Comparison of ENCODE assay signal across 22 mouse cellular contexts in genomic region chr15:11841828-11842227, GRCm38 (mm10).
DNase-seq lines count a peak whose midpoint lies in the region; ATAC-seq lines count a peak whose summit lies in the region.
"Had no signal": no experiment of that assay in that cellular context is flagged by ENCODE, and none has a peak within 500 bp of the region (broad histone marks: within the 10 kb centered on the region; RNA-seq: fewer than 3 reads in every experiment).

No protein-coding gene starts in this region.

- H3K36me3 ChIP-seq in embryonic facial prominence, embryonic 11.5 days (replicated peaks; ENCODE audit: control insufficient read depth, insufficient read depth, low read depth, low read length), result no peaks in the 10 kb centered on the region
- no peaks in the 10 kb centered on the region for H3K36me3 ChIP-seq in embryonic facial prominence, embryonic 10.5 days (replicated peaks)
- 0 out of 2 replicates have a peak, but pooled peaks cover 4% of the 10 kb centered on the region for H3K36me3 ChIP-seq in lung, embryonic 16.5 days (ENCODE audit: control insufficient read depth, insufficient read depth, low read length)
- H3K36me3 ChIP-seq in heart, embryonic 12.5 days, result peaks cover 5% of the 10 kb centered on the region; the same call in 1 of the 2 replicates
- H3K36me3 ChIP-seq: hindbrain, embryonic 12.5 days; limb, embryonic 12.5 days had no signal

- ATAC-seq in embryonic facial prominence, embryonic 11.5 days (replicated peaks; ENCODE audit: insufficient number of reproducible peaks, low FRiP score, low TSS enrichment, low read depth), result no peak
- peak; percentile 41; the same call in 1 of the 2 replicates for ATAC-seq in lung, embryonic 16.5 days (ENCODE audit: low read depth)
- ATAC-seq in heart, embryonic 12.5 days (ENCODE audit: insufficient number of reproducible peaks, low FRiP score), result no peak
- ATAC-seq: forebrain, embryonic 13.5 days; intestine, embryonic 16.5 days; liver, postnatal 0 days; midbrain, embryonic 16.5 days had no signal

- H3K9me3 ChIP-seq in embryonic facial prominence, embryonic 11.5 days (replicated peaks; ENCODE audit: control insufficient read depth, low read length), result no peaks in the 10 kb centered on the region
- H3K9me3 ChIP-seq in embryonic facial prominence, embryonic 10.5 days, result no peaks in the 10 kb centered on the region
- no peaks in the 10 kb centered on the region for H3K9me3 ChIP-seq in lung, embryonic 16.5 days (ENCODE audit: control insufficient read depth, low read length)
- H3K9me3 ChIP-seq in heart, embryonic 12.5 days (replicated peaks), result no peaks in the 10 kb centered on the region
- H3K9me3 ChIP-seq: forebrain, embryonic 13.5 days; hindbrain, embryonic 12.5 days; limb, embryonic 12.5 days had no signal

- H3K9ac ChIP-seq in embryonic facial prominence, embryonic 11.5 days (replicated peaks; ENCODE audit: low read length), result no peak overlapping the region
- no peak overlapping the region for H3K9ac ChIP-seq in lung, embryonic 16.5 days (ENCODE audit: low read length)
- H3K9ac ChIP-seq in heart, embryonic 12.5 days, result no peak overlapping the region
- H3K9ac ChIP-seq: forebrain, embryonic 13.5 days; hindbrain, embryonic 12.5 days; limb, embryonic 12.5 days; liver, postnatal 0 days had no signal

- H3K4me3 ChIP-seq in embryonic facial prominence, embryonic 11.5 days (ENCODE audit: low read depth, low read length), result no peak overlapping the region
- no peak overlapping the region for H3K4me3 ChIP-seq in embryonic facial prominence, embryonic 10.5 days
- H3K4me3 ChIP-seq in lung, embryonic 16.5 days (ENCODE audit: low read length), result no peak overlapping the region
- H3K4me3 ChIP-seq in heart, embryonic 12.5 days, result no peak overlapping the region
- H3K4me3 ChIP-seq: forebrain, embryonic 13.5 days; hindbrain, embryonic 12.5 days; limb, embryonic 12.5 days had no signal

- peak; percentile 39 for DNase-seq in embryonic facial prominence, embryonic 11.5 days (ENCODE audit: low spot score)
- no peak for DNase-seq in embryonic facial prominence, embryonic 10.5 days (ENCODE audit: low spot score)
- DNase-seq in NIH3T3 (ENCODE audit: low read depth), result peak; percentile 13
- DNase-seq in lung, postnatal 36 days, result peak; percentile 69
- no peak for DNase-seq in heart, postnatal 14 days
- DNase-seq: adrenal gland, postnatal 25 days; cerebellum, adult 18-20 months; cerebellum, postnatal 14 days; gastrocnemius, postnatal 10 days; kidney, adult 8-10 months; kidney, postnatal 10 days; liver, postnatal 0 days; thymus, adult 2 months; thymus, postnatal 36 days had no signal

- no peaks in the 10 kb centered on the region for H3K4me1 ChIP-seq in embryonic facial prominence, embryonic 11.5 days (ENCODE audit: control insufficient read depth, insufficient read depth, low read length)
- H3K4me1 ChIP-seq in embryonic facial prominence, embryonic 10.5 days, result peaks cover 19% of the 10 kb centered on the region
- H3K4me1 ChIP-seq in lung, embryonic 16.5 days (replicated peaks; ENCODE audit: control insufficient read depth, insufficient read depth, low read length), result no peaks in the 10 kb centered on the region
- H3K4me1 ChIP-seq in heart, embryonic 12.5 days (replicated peaks), result peaks cover 8% of the 10 kb centered on the region
- H3K4me1 ChIP-seq: forebrain, embryonic 13.5 days; limb, embryonic 12.5 days had no signal

- intact Hi-C loops in heart, postnatal 14 days (cut with DNase I), result loop anchor here (1.0 kb wide), 1 partner anchor 23 kb away; no protein-coding TSS in a partner anchor

- no peaks in the 10 kb centered on the region for H3K27me3 ChIP-seq in embryonic facial prominence, embryonic 11.5 days (ENCODE audit: control insufficient read depth, insufficient read depth, low read length)
- H3K27me3 ChIP-seq in embryonic facial prominence, embryonic 10.5 days (replicated peaks; ENCODE audit: low read depth, poor library complexity, severe bottlenecking), result no peaks in the 10 kb centered on the region
- H3K27me3 ChIP-seq in lung, embryonic 16.5 days (ENCODE audit: control insufficient read depth, insufficient read depth, low read depth, low read length), result no peaks in the 10 kb centered on the region
- H3K27me3 ChIP-seq in heart, embryonic 12.5 days (replicated peaks), result no peaks in the 10 kb centered on the region
- H3K27me3 ChIP-seq: forebrain, embryonic 13.5 days; hindbrain, embryonic 12.5 days; limb, embryonic 12.5 days had no signal

- 66% methylated on average over 4 of the region's 4 CpGs for WGBS in embryonic facial prominence, embryonic 11.5 days
- WGBS in embryonic facial prominence, embryonic 10.5 days, result 78% methylated on average over 4 of the region's 4 CpGs
- WGBS in lung, embryonic 16.5 days, result 44% methylated on average over 4 of the region's 4 CpGs
- 65% methylated on average over 4 of the region's 4 CpGs for WGBS in heart, embryonic 12.5 days

- H3K27ac ChIP-seq in embryonic facial prominence, embryonic 11.5 days (replicated peaks; ENCODE audit: low read depth, low read length), result no peak overlapping the region
- H3K27ac ChIP-seq in embryonic facial prominence, embryonic 10.5 days (replicated peaks), result no peak overlapping the region
- no peak overlapping the region for H3K27ac ChIP-seq in lung, embryonic 16.5 days (ENCODE audit: low read length)
- H3K27ac ChIP-seq in heart, embryonic 12.5 days (ENCODE audit: poor library complexity, severe bottlenecking), result no peak overlapping the region
- H3K27ac ChIP-seq: forebrain, embryonic 13.5 days; hindbrain, embryonic 12.5 days; limb, embryonic 12.5 days had no signal

- no peak overlapping the region for H3K4me2 ChIP-seq in embryonic facial prominence, embryonic 11.5 days (ENCODE audit: low read depth, low read length)
- no peak overlapping the region for H3K4me2 ChIP-seq in lung, embryonic 16.5 days (ENCODE audit: low read depth, low read length)
- no peak overlapping the region for H3K4me2 ChIP-seq in heart, embryonic 12.5 days
- H3K4me2 ChIP-seq: forebrain, embryonic 13.5 days; hindbrain, embryonic 12.5 days; limb, embryonic 12.5 days; midbrain, embryonic 11.5 days had no signal

Comparison
In these comparisons a context has a peak if more than half of its experiments do, and no peak if none do; other contexts are left out.
1. DNase-seq: peak in embryonic facial prominence, embryonic 11.5 days (single experiment), NIH3T3 (single experiment) and lung, postnatal 36 days (single experiment); none in embryonic facial prominence, embryonic 10.5 days (single experiment) and heart, postnatal 14 days (0 of 2).